Mouse (Mus musculus): Measurements from ENCODE around the gene Uqcrc1. TPM values are rescaled to one million over a fixed set of nuclear protein-coding genes. Genes with fewer than 3 reads are reported as not detected.

The Uqcrc1 gene
- total RNA-seq (2023), result 100 to 1,000 TPM; 138 to 154 TPM

DNA sequence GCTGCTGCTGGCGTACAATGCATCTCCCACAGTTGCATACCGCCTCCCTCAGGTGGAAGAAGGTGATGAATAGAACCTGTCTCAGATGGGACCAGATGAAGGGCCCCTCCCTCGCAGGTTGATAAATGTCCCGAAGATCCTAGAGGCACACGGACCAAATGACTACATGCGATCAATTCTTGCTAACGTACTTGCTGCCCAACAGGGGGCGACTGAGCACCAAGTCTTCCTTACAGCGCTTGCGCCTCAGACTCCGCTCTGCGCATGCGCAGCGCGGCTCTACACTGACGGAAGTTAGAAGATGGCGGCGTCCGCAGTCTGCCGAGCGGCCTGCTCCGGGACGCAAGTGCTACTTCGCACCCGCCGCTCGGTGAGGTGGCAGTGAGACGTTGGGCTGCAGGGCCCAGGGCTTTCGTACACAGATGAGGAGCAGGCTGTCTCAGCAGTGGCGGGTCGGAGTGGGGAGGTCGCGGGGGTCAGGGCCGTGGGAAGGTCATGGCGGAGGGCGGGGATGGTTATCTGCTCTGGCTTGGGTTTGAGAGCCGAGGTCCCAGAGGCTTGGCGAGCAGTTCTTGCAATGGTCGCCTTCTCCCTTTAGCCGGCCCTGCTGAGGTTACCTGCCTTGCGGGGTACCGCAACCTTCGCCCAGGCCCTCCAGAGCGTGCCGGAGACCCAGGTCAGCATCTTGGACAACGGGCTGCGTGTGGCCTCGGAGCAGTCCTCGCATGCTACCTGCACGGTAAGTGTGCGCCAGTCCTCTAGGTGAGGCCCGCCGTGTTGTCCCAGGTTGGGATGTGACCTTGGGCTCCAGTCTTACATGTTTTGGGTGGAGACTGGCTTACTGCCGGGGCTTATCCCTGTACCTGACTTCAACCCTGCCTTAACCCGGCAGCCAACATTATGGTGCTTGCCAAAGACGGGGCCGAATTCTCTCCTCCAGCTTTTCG is at the start of gene Uqcrc1:
Gene Uqcrc1 (plus strand): TSS at position 216 of the 947 bp plus-strand sequence.

GRCm38 (mm10) chr9:108914491-108914890 is 21.9 kb upstream of the Uqcrc1 start, which contains the start of gene Tmem89:
TSS of gene Tmem89 (plus strand) at chr9:108914619.

GRCm38 (mm10) chr9:108953081-108953636 is 16.7 kb downstream of the Uqcrc1 start, which contains the start of gene Col7a1:
TSS of gene Col7a1 (plus strand) at chr9:108953586.

GRCm38 (mm10) chr9:108985710-108986109 is 49.3 kb downstream of the Uqcrc1 start, which contains the start of gene Ucn2:
TSS of gene Ucn2 (plus strand) at chr9:108986010.

DNA sequence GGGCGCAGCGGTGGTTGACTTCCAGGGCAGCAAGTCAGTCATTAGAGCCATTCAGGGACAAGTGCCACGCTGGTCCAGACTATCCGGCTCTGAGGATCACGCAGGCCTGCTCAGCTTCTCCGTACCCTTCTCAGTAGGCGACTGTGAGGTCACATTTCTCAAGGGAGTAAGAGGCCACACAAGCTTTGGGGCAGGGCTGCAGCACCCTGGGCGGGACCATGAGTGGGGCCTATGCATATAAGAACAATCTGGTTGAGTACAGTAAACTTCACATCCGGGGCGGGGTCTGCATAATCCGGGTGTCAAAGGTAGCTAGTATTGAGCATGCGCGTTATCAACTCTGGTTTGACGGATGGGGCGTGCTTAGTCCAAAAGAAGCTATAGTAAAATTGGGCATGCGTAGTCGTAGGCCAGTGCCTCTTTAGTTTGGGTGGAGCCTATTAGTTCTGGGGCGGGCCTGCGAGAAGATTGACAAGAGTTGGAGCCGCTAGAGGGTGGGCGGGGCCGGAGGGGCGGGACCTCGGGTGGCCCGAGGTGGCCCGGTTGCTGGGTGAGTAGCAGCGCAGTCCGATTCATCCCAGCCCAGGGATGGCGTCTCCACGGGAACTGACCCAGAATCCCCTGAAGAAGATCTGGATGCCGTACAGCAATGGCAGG is 55.1 kb downstream of the Uqcrc1 start, which contains the start of gene Pfkfb4:
Gene Pfkfb4 (plus strand): TSS at position 351 of the 657 bp plus-strand sequence.

Other genes with a start within 250 kb of the Uqcrc1 start
- gene Prkar2a, start 247.3 kb upstream of the Uqcrc1 start, total RNA-seq (2023), result 10 to 100 TPM; 12.7 to 16.7 TPM
- gene Ip6k2, start 152.8 kb upstream of the Uqcrc1 start, total RNA-seq (2023), result 10 to 100 TPM; 37.4 to 37.5 TPM
- 10 to 100 TPM in 1 of 2 experiments, 1 to 10 TPM in 1; 8.0 to 11.6 TPM for gene Nckipsd, start 128.3 kb upstream of the Uqcrc1 start, total RNA-seq (2023)
- 10 to 100 TPM; 62.0 to 66.3 TPM for gene Celsr3, start 110.3 kb upstream of the Uqcrc1 start, total RNA-seq (2023)
- 10 to 100 TPM in 1 of 2 experiments, 1 to 10 TPM in 1; 7.8 to 10.0 TPM for gene Slc26a6, start 83.3 kb upstream of the Uqcrc1 start, total RNA-seq (2023)
- gene Tmem89, start 22.0 kb upstream of the Uqcrc1 start, total RNA-seq (2023), result not detected
- gene Col7a1, start 17.0 kb downstream of the Uqcrc1 start, total RNA-seq (2023), result 1 to 10 TPM; 1.4 to 2.2 TPM
- under 1 TPM in 1 of 2 experiments, not detected in 1; 0.33 TPM for gene Ucn2, start 49.4 kb downstream of the Uqcrc1 start, total RNA-seq (2023)
- gene Pfkfb4, start 55.1 kb downstream of the Uqcrc1 start, total RNA-seq (2023), result 100 to 1,000 TPM; 145 to 160 TPM
- gene Shisa5, start 101.9 kb downstream of the Uqcrc1 start, total RNA-seq (2023), result 100 to 1,000 TPM; 198 to 256 TPM
- 10 to 100 TPM; 46.5 to 47.0 TPM for gene Trex1, start 123.1 kb downstream of the Uqcrc1 start, total RNA-seq (2023)
- gene Atrip, start 137.5 kb downstream of the Uqcrc1 start, total RNA-seq (2023), result 10 to 100 TPM; 12.7 to 16.1 TPM
- gene Ccdc51, start 145.9 kb downstream of the Uqcrc1 start, total RNA-seq (2023), result 1 to 10 TPM; 5.3 to 5.7 TPM
- 100 to 1,000 TPM; 255 to 275 TPM for gene Tma7, start 146.0 kb downstream of the Uqcrc1 start, total RNA-seq (2023)
- not detected for gene Plxnb1, start 158.8 kb downstream of the Uqcrc1 start, total RNA-seq (2023)
- gene Fbxw21, start 225.4 kb downstream of the Uqcrc1 start, total RNA-seq (2023), result not detected

Measured in neutrophil, adult 59 days (primary cell).